Mouse (Mus musculus): ENCODE data around the gene Olfr920. TPM values are rescaled to one million over a fixed set of nuclear protein-coding genes. Genes with fewer than 3 reads are reported as not detected.
A peak's percentile ranks its signal among the peaks of the same experiment; 100 is the strongest.

The Olfr920 gene
- polyA plus RNA-seq (2014; fragmentation: Nextera tagmentation; extraction: Ambion mirVana) = 0.05 TPM in 2 replicates

- H3K4me1 ChIP-seq (replicated peaks; ENCODE audit: control insufficient read depth, insufficient read depth, low read length) = no peaks in the 10 kb centered on the region
- H3K9me3 ChIP-seq (ENCODE audit: control insufficient read depth, low read length) = no peaks in the 10 kb centered on the region
- no peaks in the 10 kb centered on the region for H3K36me3 ChIP-seq (ENCODE audit: control insufficient read depth, insufficient read depth, low read length)
- DNase-seq (ENCODE audit: low spot score) (no peak), ATAC-seq (replicated peaks; ENCODE audit: low FRiP score, low TSS enrichment, low read depth) (no peak)
- H3K9ac ChIP-seq (ENCODE audit: low read length) = no peak within 1 kb of the TSS
- no peak within 1 kb of the TSS for H3K4me2 ChIP-seq (ENCODE audit: low read length)
- WGBS = 92% methylated on average over 1 of the region's 1 CpGs
- no peaks in the 10 kb centered on the region for H3K27me3 ChIP-seq (replicated peaks; ENCODE audit: control insufficient read depth, insufficient read depth, low read length)
- no peak within 1 kb of the TSS for H3K27ac ChIP-seq (ENCODE audit: low read depth)
- no peak within 1 kb of the TSS for H3K4me3 ChIP-seq (ENCODE audit: low read depth, low read length)
Observed at GRCm38 (mm10) chr9:38751999-38752398, at the start of gene Olfr920. TSS of gene Olfr920 (plus strand) at chr9:38752299.

GRCm38 (mm10) chr9:38718102-38718501 lies 34.0 kb upstream of the Olfr920 start, which contains the start of gene Vwa5a:
TSS of gene Vwa5a (plus strand) at chr9:38718268.
- H3K4me1 ChIP-seq (replicated peaks; ENCODE audit: control insufficient read depth, insufficient read depth, low read length) = peaks cover 4% of the 10 kb centered on the region; the same call in 1 of the 2 replicates
- H3K9ac ChIP-seq (ENCODE audit: low read length) = peak within 1 kb of the TSS; percentile 54
- peak within 1 kb of the TSS; percentile 57 for H3K4me2 ChIP-seq (ENCODE audit: low read length)
- peak within 1 kb of the TSS; percentile 66; the same call in 1 of the 2 replicates for H3K27ac ChIP-seq (ENCODE audit: low read depth)
- no peak for DNase-seq (ENCODE audit: low spot score)
- H3K9me3 ChIP-seq (ENCODE audit: control insufficient read depth, low read length) = no peaks in the 10 kb centered on the region
- no peaks in the 10 kb centered on the region for H3K27me3 ChIP-seq (replicated peaks; ENCODE audit: control insufficient read depth, insufficient read depth, low read length)
- 0% methylated on average over 4 of the region's 4 CpGs for WGBS
- peak within 1 kb of the TSS; percentile 62 for H3K4me3 ChIP-seq (ENCODE audit: low read depth, low read length)
- peak; percentile 78 for ATAC-seq (replicated peaks; ENCODE audit: low FRiP score, low TSS enrichment, low read depth)
- peaks cover 2% of the 10 kb centered on the region; the same call in 1 of the 2 replicates for H3K36me3 ChIP-seq (ENCODE audit: control insufficient read depth, insufficient read depth, low read length)

- WGBS = 0% methylated on average over 3 of the region's 3 CpGs
- peak; percentile 76; the same call in 1 of the 2 replicates for ATAC-seq (replicated peaks; ENCODE audit: low FRiP score, low TSS enrichment, low read depth)
- H3K27ac ChIP-seq (ENCODE audit: low read depth) = no peak overlapping the region
- no peaks in the 10 kb centered on the region for H3K9me3 ChIP-seq (ENCODE audit: control insufficient read depth, low read length)
- peak overlapping the region; percentile 57 for H3K4me2 ChIP-seq (ENCODE audit: low read length)
- H3K27me3 ChIP-seq (replicated peaks; ENCODE audit: control insufficient read depth, insufficient read depth, low read length) = no peaks in the 10 kb centered on the region
- peak overlapping the region; percentile 54 for H3K9ac ChIP-seq (ENCODE audit: low read length)
- H3K36me3 ChIP-seq (ENCODE audit: control insufficient read depth, insufficient read depth, low read length) = peaks cover 8% of the 10 kb centered on the region; the same call in 1 of the 2 replicates
- H3K4me1 ChIP-seq (replicated peaks; ENCODE audit: control insufficient read depth, insufficient read depth, low read length) = peaks cover 4% of the 10 kb centered on the region; the same call in 1 of the 2 replicates
- DNase-seq (ENCODE audit: low spot score) = peak; percentile 65
- peak overlapping the region; percentile 62 for H3K4me3 ChIP-seq (ENCODE audit: low read depth, low read length)
Observed at GRCm38 (mm10) chr9:38718927-38719441, 33.1 kb upstream of the Olfr920 start.

GRCm38 (mm10) chr9:38724044-38724443 lies 28.1 kb upstream of the Olfr920 start:
- peaks cover 19% of the 10 kb centered on the region; the same call in 1 of the 2 replicates for H3K36me3 ChIP-seq (ENCODE audit: control insufficient read depth, insufficient read depth, low read length)
- H3K27me3 ChIP-seq (replicated peaks; ENCODE audit: control insufficient read depth, insufficient read depth, low read length) = no peaks in the 10 kb centered on the region
- H3K4me2 ChIP-seq (ENCODE audit: low read length) = no peak overlapping the region
- H3K9ac ChIP-seq (ENCODE audit: low read length) = no peak overlapping the region
- H3K4me3 ChIP-seq (ENCODE audit: low read depth, low read length) = no peak overlapping the region
- 97% methylated on average over 1 of the region's 1 CpGs for WGBS
- H3K4me1 ChIP-seq (replicated peaks; ENCODE audit: control insufficient read depth, insufficient read depth, low read length) = peaks cover 2% of the 10 kb centered on the region; the same call in 1 of the 2 replicates
- H3K9me3 ChIP-seq (ENCODE audit: control insufficient read depth, low read length) = no peaks in the 10 kb centered on the region
- DNase-seq (ENCODE audit: low spot score) (no peak), ATAC-seq (replicated peaks; ENCODE audit: low FRiP score, low TSS enrichment, low read depth) (no peak)
- H3K27ac ChIP-seq (ENCODE audit: low read depth) = no peak overlapping the region

GRCm38 (mm10) chr9:38728218-38728617 lies 23.9 kb upstream of the Olfr920 start:
- no peaks in the 10 kb centered on the region for H3K27me3 ChIP-seq (replicated peaks; ENCODE audit: control insufficient read depth, insufficient read depth, low read length)
- no peak for DNase-seq (ENCODE audit: low spot score)
- H3K36me3 ChIP-seq (ENCODE audit: control insufficient read depth, insufficient read depth, low read length) = peaks cover 16% of the 10 kb centered on the region; the same call in 1 of the 2 replicates
- no peak overlapping the region for H3K4me2 ChIP-seq (ENCODE audit: low read length)
- ATAC-seq (replicated peaks; ENCODE audit: low FRiP score, low TSS enrichment, low read depth) = no peak
- no peaks in the 10 kb centered on the region for H3K4me1 ChIP-seq (replicated peaks; ENCODE audit: control insufficient read depth, insufficient read depth, low read length)
- no peak overlapping the region for H3K4me3 ChIP-seq (ENCODE audit: low read depth, low read length)
- no peak overlapping the region for H3K27ac ChIP-seq (ENCODE audit: low read depth)
- 73% methylated on average over 3 of the region's 3 CpGs for WGBS
- no peak overlapping the region for H3K9ac ChIP-seq (ENCODE audit: low read length)
- no peaks in the 10 kb centered on the region for H3K9me3 ChIP-seq (ENCODE audit: control insufficient read depth, low read length)

GRCm38 (mm10) chr9:38741408-38741807 lies 10.7 kb upstream of the Olfr920 start:
- ATAC-seq (replicated peaks; ENCODE audit: low FRiP score, low TSS enrichment, low read depth) (no peak), DNase-seq (ENCODE audit: low spot score) (no peak)
- Histone ChIP-seq H3K4me3 (ENCODE audit: low read depth, low read length) (no peak overlapping the region), H3K9me3 (ENCODE audit: control insufficient read depth, low read length) (no peaks in the 10 kb centered on the region), H3K9ac (ENCODE audit: low read length) (no peak overlapping the region), H3K27me3 (replicated peaks; ENCODE audit: control insufficient read depth, insufficient read depth, low read length) (no peaks in the 10 kb centered on the region), H3K36me3 (ENCODE audit: control insufficient read depth, insufficient read depth, low read length) (0 out of 2 replicates have a peak, but pooled peaks cover 5% of the 10 kb centered on the region), H3K27ac (ENCODE audit: low read depth) (no peak overlapping the region), H3K4me1 (replicated peaks; ENCODE audit: control insufficient read depth, insufficient read depth, low read length) (no peaks in the 10 kb centered on the region), H3K4me2 (ENCODE audit: low read length) (no peak overlapping the region)
- WGBS = 90% methylated on average over 1 of the region's 1 CpGs

- WGBS = 94% methylated on average over 4 of the region's 4 CpGs
- Histone ChIP-seq H3K36me3 (ENCODE audit: control insufficient read depth, insufficient read depth, low read length) (no peaks in the 10 kb centered on the region), H3K27me3 (replicated peaks; ENCODE audit: control insufficient read depth, insufficient read depth, low read length) (no peaks in the 10 kb centered on the region), H3K4me3 (ENCODE audit: low read depth, low read length) (no peak overlapping the region), H3K4me2 (ENCODE audit: low read length) (no peak overlapping the region), H3K27ac (ENCODE audit: low read depth) (no peak overlapping the region), H3K9me3 (ENCODE audit: control insufficient read depth, low read length) (no peaks in the 10 kb centered on the region), H3K9ac (ENCODE audit: low read length) (no peak overlapping the region), H3K4me1 (replicated peaks; ENCODE audit: control insufficient read depth, insufficient read depth, low read length) (no peaks in the 10 kb centered on the region)
- ATAC-seq (replicated peaks; ENCODE audit: low FRiP score, low TSS enrichment, low read depth) (no peak), DNase-seq (ENCODE audit: low spot score) (no peak)
Observed at GRCm38 (mm10) chr9:38744619-38745315, 7.3 kb upstream of the Olfr920 start.

- no peaks in the 10 kb centered on the region for H3K4me1 ChIP-seq (replicated peaks; ENCODE audit: control insufficient read depth, insufficient read depth, low read length)
- H3K9me3 ChIP-seq (ENCODE audit: control insufficient read depth, low read length) = no peaks in the 10 kb centered on the region
- H3K27ac ChIP-seq (ENCODE audit: low read depth) = no peak within 1 kb of the TSS
- DNase-seq (ENCODE audit: low spot score) (no peak), ATAC-seq (replicated peaks; ENCODE audit: low FRiP score, low TSS enrichment, low read depth) (no peak)
- no peak within 1 kb of the TSS for H3K9ac ChIP-seq (ENCODE audit: low read length)
- H3K36me3 ChIP-seq (ENCODE audit: control insufficient read depth, insufficient read depth, low read length) = no peaks in the 10 kb centered on the region
- H3K4me3 ChIP-seq (ENCODE audit: low read depth, low read length) = no peak within 1 kb of the TSS
- H3K4me2 ChIP-seq (ENCODE audit: low read length) = no peak within 1 kb of the TSS
- no peaks in the 10 kb centered on the region for H3K27me3 ChIP-seq (replicated peaks; ENCODE audit: control insufficient read depth, insufficient read depth, low read length)
Observed at GRCm38 (mm10) chr9:38772768-38773167, 20.7 kb downstream of the Olfr920 start, which contains the start of gene Olfr921. TSS of gene Olfr921 (plus strand) at chr9:38773068.
